Mouse (Mus musculus): ENCODE measurements at regions not wholly inside any gene's neighbourhood (a gene's known extent, or its start where the extent isn't known, plus 50 kb on each side); places are given as distances from the start of the nearest gene placed in this dataset.
A peak's percentile ranks its signal among the peaks of the same experiment; 100 is the strongest.

DNA sequence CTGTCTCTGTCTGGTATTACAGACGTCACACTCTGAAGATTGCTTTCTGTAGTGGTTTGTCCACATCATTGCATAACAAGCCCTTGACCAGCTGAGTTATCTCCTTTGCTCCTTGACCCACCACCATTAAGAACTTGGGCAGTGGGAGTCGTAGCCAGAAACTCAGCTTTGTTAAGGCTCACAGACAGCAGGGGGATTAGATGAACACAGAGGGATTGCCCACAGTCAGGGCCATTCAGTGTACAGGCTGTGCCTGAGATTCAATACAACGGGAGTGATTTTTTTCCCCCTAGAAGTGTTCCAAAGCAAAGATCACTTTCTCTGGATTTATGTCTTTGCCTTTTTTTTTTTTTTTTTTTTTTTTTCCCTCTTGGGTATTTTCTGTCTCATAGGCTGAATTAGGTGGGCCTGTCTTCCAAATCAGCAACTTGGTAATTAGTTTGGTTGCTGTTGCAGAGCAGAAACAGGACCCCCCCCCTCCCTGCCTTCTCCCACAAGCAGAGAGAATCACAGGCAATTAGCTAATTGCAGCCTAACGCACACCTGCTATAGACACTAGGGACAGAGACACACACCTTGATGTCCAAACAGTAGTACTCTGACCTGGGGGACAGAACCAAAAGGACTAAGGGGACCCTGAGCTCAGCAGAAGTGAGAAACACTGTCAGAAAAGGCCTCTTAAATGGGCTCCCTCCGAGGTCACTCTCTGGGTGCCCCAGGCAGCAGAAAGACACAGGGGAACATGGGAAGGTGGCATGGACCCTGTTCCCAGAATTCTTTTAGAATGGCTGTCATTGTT, 340.4 kb upstream of the Dynlrb2 start:
- ATAC-seq (ENCODE audit: low FRiP score) (no peak), DNase-seq (ENCODE audit: low spot score) (no peak)
- WGBS: 37% methylated on average over 5 of the region's 5 CpGs
- Histone ChIP-seq H3K9ac (no peak overlapping the region), H3K27ac (0 out of 2 replicates have a peak overlapping the region, but pooled peaks have one; percentile 57), H3K4me1 (replicated peaks; ENCODE audit: control insufficient read depth, insufficient read depth, low read length) (peaks cover 9% of the 10 kb centered on the region; the same call in 1 of the 2 replicates), H3K9me3 (ENCODE audit: control insufficient read depth, low read length) (no peaks in the 10 kb centered on the region), H3K4me2 (replicated peaks) (0 out of 2 replicates have a peak overlapping the region, but pooled peaks have one; percentile 21), H3K36me3 (replicated peaks; ENCODE audit: control insufficient read depth, insufficient read depth) (no peaks in the 10 kb centered on the region), H3K4me3 (replicated peaks; ENCODE audit: low read length) (no peak overlapping the region), H3K27me3 (ENCODE audit: control insufficient read depth, insufficient read depth, low read length) (no peaks in the 10 kb centered on the region)

- Histone ChIP-seq H3K9ac (no peak overlapping the region), H3K4me1 (replicated peaks; ENCODE audit: control insufficient read depth, insufficient read depth, low read length) (peaks cover 9% of the 10 kb centered on the region; the same call in 1 of the 2 replicates), H3K9me3 (ENCODE audit: control insufficient read depth, low read length) (no peaks in the 10 kb centered on the region), H3K4me3 (replicated peaks; ENCODE audit: low read length) (no peak overlapping the region), H3K27ac (no peak overlapping the region), H3K4me2 (replicated peaks) (no peak overlapping the region), H3K36me3 (replicated peaks; ENCODE audit: control insufficient read depth, insufficient read depth) (no peaks in the 10 kb centered on the region), H3K27me3 (ENCODE audit: control insufficient read depth, insufficient read depth, low read length) (no peaks in the 10 kb centered on the region)
- no peak for ATAC-seq (ENCODE audit: low FRiP score)
- DNase-seq (ENCODE audit: low spot score): no peak
- WGBS: 71% methylated on average over 5 of the region's 5 CpGs
Measured at GRCm38 (mm10) chr8:116160932-116161331, 343.8 kb upstream of the Dynlrb2 start.

GRCm38 (mm10) chr8:116143687-116144573, 360.8 kb upstream of the Dynlrb2 start:
- WGBS: 25% methylated on average over 13 of the region's 13 CpGs
- Histone ChIP-seq H3K27ac (no peak overlapping the region), H3K4me3 (replicated peaks; ENCODE audit: low read length) (no peak overlapping the region), H3K27me3 (ENCODE audit: control insufficient read depth, insufficient read depth, low read length) (no peaks in the 10 kb centered on the region), H3K36me3 (replicated peaks; ENCODE audit: control insufficient read depth, insufficient read depth) (no peaks in the 10 kb centered on the region), H3K4me1 (replicated peaks; ENCODE audit: control insufficient read depth, insufficient read depth, low read length) (no peaks in the 10 kb centered on the region; the same call in 1 of the 2 replicates), H3K9ac (no peak overlapping the region), H3K9me3 (ENCODE audit: control insufficient read depth, low read length) (no peaks in the 10 kb centered on the region), H3K4me2 (replicated peaks) (no peak overlapping the region)
- ATAC-seq (ENCODE audit: low FRiP score): no peak
- DNase-seq (ENCODE audit: low spot score): peak; percentile 53

- DNase-seq (ENCODE audit: low spot score): no peak
- no peak overlapping the region for H3K9ac ChIP-seq
- H3K36me3 ChIP-seq (replicated peaks; ENCODE audit: control insufficient read depth, insufficient read depth): no peaks in the 10 kb centered on the region
- H3K4me2 ChIP-seq (replicated peaks): no peak overlapping the region
- no peak overlapping the region for H3K27ac ChIP-seq
- H3K4me1 ChIP-seq (replicated peaks; ENCODE audit: control insufficient read depth, insufficient read depth, low read length): no peaks in the 10 kb centered on the region; the same call in 1 of the 2 replicates
- H3K4me3 ChIP-seq (replicated peaks; ENCODE audit: low read length): no peak overlapping the region
- no peak for ATAC-seq (ENCODE audit: low FRiP score)
- WGBS: 87% methylated on average over 5 of the region's 5 CpGs
- H3K27me3 ChIP-seq (ENCODE audit: control insufficient read depth, insufficient read depth, low read length): no peaks in the 10 kb centered on the region
- H3K9me3 ChIP-seq (ENCODE audit: control insufficient read depth, low read length): no peaks in the 10 kb centered on the region
Measured at GRCm38 (mm10) chr8:116141363-116141762, 363.4 kb upstream of the Dynlrb2 start.

- no peak overlapping the region for H3K27ac ChIP-seq
- H3K4me1 ChIP-seq (replicated peaks; ENCODE audit: control insufficient read depth, insufficient read depth, low read length): no peaks in the 10 kb centered on the region; the same call in 1 of the 2 replicates
- no peaks in the 10 kb centered on the region for H3K36me3 ChIP-seq (replicated peaks; ENCODE audit: control insufficient read depth, insufficient read depth)
- H3K4me2 ChIP-seq (replicated peaks): no peak overlapping the region
- WGBS: 100% methylated on average over 1 of the region's 1 CpGs
- H3K4me3 ChIP-seq (replicated peaks; ENCODE audit: low read length): no peak overlapping the region
- DNase-seq (ENCODE audit: low spot score) (no peak), ATAC-seq (ENCODE audit: low FRiP score) (no peak)
- H3K9me3 ChIP-seq (ENCODE audit: control insufficient read depth, low read length): no peaks in the 10 kb centered on the region
- H3K9ac ChIP-seq: no peak overlapping the region
- no peaks in the 10 kb centered on the region for H3K27me3 ChIP-seq (ENCODE audit: control insufficient read depth, insufficient read depth, low read length)
Measured at GRCm38 (mm10) chr8:116139934-116140333, 364.8 kb upstream of the Dynlrb2 start.

- 78% methylated on average over 2 of the region's 2 CpGs for WGBS
- ATAC-seq (ENCODE audit: low FRiP score): no peak
- Histone ChIP-seq H3K9me3 (ENCODE audit: control insufficient read depth, low read length) (no peaks in the 10 kb centered on the region), H3K4me1 (replicated peaks; ENCODE audit: control insufficient read depth, insufficient read depth, low read length) (no peaks in the 10 kb centered on the region), H3K36me3 (replicated peaks; ENCODE audit: control insufficient read depth, insufficient read depth) (no peaks in the 10 kb centered on the region), H3K27ac (no peak overlapping the region), H3K9ac (no peak overlapping the region), H3K27me3 (ENCODE audit: control insufficient read depth, insufficient read depth, low read length) (no peaks in the 10 kb centered on the region), H3K4me3 (replicated peaks; ENCODE audit: low read length) (no peak overlapping the region), H3K4me2 (replicated peaks) (no peak overlapping the region)
- DNase-seq (ENCODE audit: low spot score): no peak
Measured at GRCm38 (mm10) chr8:116137765-116138164, 367.0 kb upstream of the Dynlrb2 start.

GRCm38 (mm10) chr8:116133503-116133902, 371.3 kb upstream of the Dynlrb2 start:
- ATAC-seq (ENCODE audit: low FRiP score) (no peak), DNase-seq (ENCODE audit: low spot score) (no peak)
- Histone ChIP-seq H3K36me3 (replicated peaks; ENCODE audit: control insufficient read depth, insufficient read depth) (no peaks in the 10 kb centered on the region), H3K9ac (no peak overlapping the region), H3K4me2 (replicated peaks) (no peak overlapping the region), H3K9me3 (ENCODE audit: control insufficient read depth, low read length) (no peaks in the 10 kb centered on the region), H3K27me3 (ENCODE audit: control insufficient read depth, insufficient read depth, low read length) (0 out of 2 replicates have a peak, but pooled peaks cover 4% of the 10 kb centered on the region), H3K4me3 (replicated peaks; ENCODE audit: low read length) (no peak overlapping the region), H3K27ac (no peak overlapping the region), H3K4me1 (replicated peaks; ENCODE audit: control insufficient read depth, insufficient read depth, low read length) (no peaks in the 10 kb centered on the region)
- 85% methylated on average over 2 of the region's 2 CpGs for WGBS

GRCm38 (mm10) chr8:116133084-116133483, 371.7 kb upstream of the Dynlrb2 start:
- Histone ChIP-seq H3K36me3 (replicated peaks; ENCODE audit: control insufficient read depth, insufficient read depth) (no peaks in the 10 kb centered on the region), H3K9me3 (ENCODE audit: control insufficient read depth, low read length) (no peaks in the 10 kb centered on the region), H3K27ac (no peak overlapping the region), H3K4me3 (replicated peaks; ENCODE audit: low read length) (no peak overlapping the region), H3K4me2 (replicated peaks) (no peak overlapping the region), H3K27me3 (ENCODE audit: control insufficient read depth, insufficient read depth, low read length) (0 out of 2 replicates have a peak, but pooled peaks cover 4% of the 10 kb centered on the region), H3K9ac (no peak overlapping the region), H3K4me1 (replicated peaks; ENCODE audit: control insufficient read depth, insufficient read depth, low read length) (no peaks in the 10 kb centered on the region)
- 83% methylated on average over 3 of the region's 3 CpGs for WGBS
- DNase-seq (ENCODE audit: low spot score): no peak
- no peak for ATAC-seq (ENCODE audit: low FRiP score)

GRCm38 (mm10) chr8:116120067-116120466, 384.7 kb upstream of the Dynlrb2 start:
- Histone ChIP-seq H3K36me3 (replicated peaks; ENCODE audit: control insufficient read depth, insufficient read depth) (no peaks in the 10 kb centered on the region), H3K27me3 (ENCODE audit: control insufficient read depth, insufficient read depth, low read length) (peaks cover 4% of the 10 kb centered on the region), H3K9ac (no peak overlapping the region), H3K4me2 (replicated peaks) (no peak overlapping the region), H3K4me3 (replicated peaks; ENCODE audit: low read length) (no peak overlapping the region), H3K9me3 (ENCODE audit: control insufficient read depth, low read length) (no peaks in the 10 kb centered on the region), H3K27ac (no peak overlapping the region), H3K4me1 (replicated peaks; ENCODE audit: control insufficient read depth, insufficient read depth, low read length) (peaks cover 7% of the 10 kb centered on the region; the same call in 1 of the 2 replicates)
- ATAC-seq (ENCODE audit: low FRiP score) (no peak), DNase-seq (ENCODE audit: low spot score) (no peak)
- WGBS: 91% methylated on average over 13 of the region's 13 CpGs

All from hindbrain, embryonic 14.5 days (tissue).